Mouse (Mus musculus) intestine, embryonic 16.5 days (tissue): Measurements from ENCODE around the gene Pars2. TPM values are rescaled to one million over a fixed set of nuclear protein-coding genes. Genes with fewer than 3 reads are reported as not detected.

Source experiments
- ATAC-seq: fragments of 200-750 bp; cut with Nextera tagmentation; 2 replicates; pipeline ENCODE4 v1.8.0; 2017; ENCODE audit warnings: moderate TSS enrichment, moderate library complexity
- H3K27ac ChIP-seq: fragments of 300-500 bp; sonication (generic); 2 replicates; pipeline ENCODE4 v1.5.1; 2014; ENCODE audit warnings: mild to moderate bottlenecking, low read length
- H3K27me3 ChIP-seq: fragments of 300-500 bp; sonication (generic); replicated peaks from 2 replicates; pipeline ENCODE4 v1.6.1; 2014; ENCODE audit warnings: low read length, control low read depth, mixed read lengths; ENCODE audit not compliant: control insufficient read depth, insufficient read depth
- H3K36me3 ChIP-seq: fragments of 300-500 bp; sonication (generic); 2 replicates; pipeline ENCODE4 v1.6.1; 2014; ENCODE audit warnings: low read length, control low read depth; ENCODE audit not compliant: control insufficient read depth, insufficient read depth
- H3K4me1 ChIP-seq: fragments of 300-500 bp; sonication (generic); 2 replicates; pipeline ENCODE4 v1.6.1; 2014; ENCODE audit warnings: low read length, control low read depth, mixed read lengths; ENCODE audit not compliant: control insufficient read depth, insufficient read depth
- H3K4me2 ChIP-seq: fragments of 300-500 bp; sonication (generic); 2 replicates; pipeline ENCODE4 v1.6.1; 2014; ENCODE audit warnings: low read depth, low read length, control low read depth
- H3K4me3 ChIP-seq: fragments of 300-500 bp; sonication (generic); 2 replicates; pipeline ENCODE4 v1.5.1; 2014; ENCODE audit warnings: mild to moderate bottlenecking, low read length
- H3K9ac ChIP-seq: fragments of 300-500 bp; sonication (generic); 2 replicates; pipeline ENCODE4 v1.6.1; 2014; ENCODE audit warnings: low read depth, low read length
- H3K9me3 ChIP-seq: fragments of 300-500 bp; sonication (generic); 2 replicates; pipeline ENCODE4 v1.6.1; 2016; ENCODE audit warnings: low read length, control low read depth; ENCODE audit not compliant: control insufficient read depth
- WGBS: fragments of 180-500 bp; shearing (Covaris S2); extraction: QIAGEN DNeasy Blood & Tissue Kit; methylation state at CpG from one replicate; pipeline ENCODE4 v1.1.7; 2014; 5-methylcytosine and 5-hydroxymethylcytosine counted together
- polyA plus RNA-seq: library from polyadenylated mRNA; unstranded; fragments of >200 nt; fragmentation: Nextera tagmentation; extraction: Ambion mirVana; gene quantifications from 2 replicates; pipeline ENCODE4 v1.2.1, GENCODE M21; 2015

Pars2 gene
- polyA plus RNA-seq, 1 experiment from 2014 or later = 15.9 TPM

- H3K27ac ChIP-seq = no peak overlapping the region
- WGBS = 96% methylated on average over 3 of the region's 3 CpGs
- H3K4me2 ChIP-seq = no peak overlapping the region
- no peak for ATAC-seq
- H3K4me1 ChIP-seq = peaks cover 9% of the 10 kb centered on the region
- no peaks in the 10 kb centered on the region for H3K27me3 ChIP-seq
- H3K4me3 ChIP-seq = no peak overlapping the region
- H3K9me3 ChIP-seq = no peaks in the 10 kb centered on the region
- 0 out of 2 replicates have a peak, but pooled peaks cover 5% of the 10 kb centered on the region for H3K36me3 ChIP-seq
- H3K9ac ChIP-seq = no peak overlapping the region
Observed at GRCm38 (mm10) chr4:106652546-106652945, 1.7 kb downstream of the Pars2 start.

GRCm38 (mm10) chr4:106653051-106653450 lies 2.2 kb downstream of the Pars2 start:
- Histone ChIP-seq H3K27me3 (no peaks in the 10 kb centered on the region), H3K4me3 (no peak overlapping the region), H3K27ac (no peak overlapping the region), H3K36me3 (0 out of 2 replicates have a peak, but pooled peaks cover 5% of the 10 kb centered on the region), H3K4me1 (peaks cover 9% of the 10 kb centered on the region), H3K9me3 (no peaks in the 10 kb centered on the region), H3K9ac (no peak overlapping the region), H3K4me2 (no peak overlapping the region)
- no peak for ATAC-seq
- WGBS = 89% methylated on average over 15 of the region's 15 CpGs

GRCm38 (mm10) chr4:106655681-106656080 lies 4.8 kb downstream of the Pars2 start:
- Histone ChIP-seq H3K4me2 (no peak overlapping the region), H3K27ac (no peak overlapping the region), H3K27me3 (no peaks in the 10 kb centered on the region), H3K9me3 (no peaks in the 10 kb centered on the region), H3K4me3 (no peak overlapping the region), H3K4me1 (peaks cover 9% of the 10 kb centered on the region), H3K36me3 (peaks cover 16% of the 10 kb centered on the region; the same call in 1 of the 2 replicates), H3K9ac (no peak overlapping the region)
- WGBS = 70% methylated on average over 10 of the region's 10 CpGs
- no peak for ATAC-seq

- Histone ChIP-seq H3K27me3 (no peaks in the 10 kb centered on the region), H3K4me1 (no peaks in the 10 kb centered on the region), H3K9me3 (no peaks in the 10 kb centered on the region), H3K27ac (no peak overlapping the region), H3K9ac (no peak overlapping the region), H3K4me2 (no peak overlapping the region), H3K4me3 (no peak overlapping the region), H3K36me3 (peaks cover 37% of the 10 kb centered on the region)
- WGBS = 90% methylated on average over 5 of the region's 5 CpGs
- ATAC-seq = no peak
Observed at GRCm38 (mm10) chr4:106663956-106664470, 13.1 kb downstream of the Pars2 start.

GRCm38 (mm10) chr4:106664697-106665096 lies 13.8 kb downstream of the Pars2 start:
- Histone ChIP-seq H3K9me3 (no peaks in the 10 kb centered on the region), H3K27ac (no peak overlapping the region), H3K36me3 (peaks cover 35% of the 10 kb centered on the region), H3K4me1 (no peaks in the 10 kb centered on the region), H3K4me2 (no peak overlapping the region), H3K27me3 (no peaks in the 10 kb centered on the region), H3K4me3 (no peak overlapping the region), H3K9ac (no peak overlapping the region)
- 86% methylated on average over 6 of the region's 6 CpGs for WGBS
- no peak for ATAC-seq

GRCm38 (mm10) chr4:106665269-106665668 lies 14.4 kb downstream of the Pars2 start:
- peaks cover 29% of the 10 kb centered on the region for H3K36me3 ChIP-seq
- 95% methylated on average over 2 of the region's 2 CpGs for WGBS
- no peak overlapping the region for H3K4me2 ChIP-seq
- H3K9ac ChIP-seq = no peak overlapping the region
- no peaks in the 10 kb centered on the region for H3K9me3 ChIP-seq
- no peak overlapping the region for H3K4me3 ChIP-seq
- no peaks in the 10 kb centered on the region for H3K27me3 ChIP-seq
- no peak overlapping the region for H3K27ac ChIP-seq
- H3K4me1 ChIP-seq = no peaks in the 10 kb centered on the region
- ATAC-seq = no peak

- Histone ChIP-seq H3K4me2 (no peak overlapping the region), H3K36me3 (peaks cover 30% of the 10 kb centered on the region), H3K4me1 (no peaks in the 10 kb centered on the region), H3K4me3 (no peak overlapping the region), H3K27me3 (no peaks in the 10 kb centered on the region), H3K27ac (no peak overlapping the region), H3K9me3 (no peaks in the 10 kb centered on the region), H3K9ac (no peak overlapping the region)
- ATAC-seq = no peak
- WGBS = 94% methylated on average over 10 of the region's 10 CpGs
Observed at GRCm38 (mm10) chr4:106665673-106666072, 14.8 kb downstream of the Pars2 start.

- Histone ChIP-seq H3K4me3 (no peak overlapping the region), H3K9me3 (no peaks in the 10 kb centered on the region), H3K4me1 (no peaks in the 10 kb centered on the region), H3K27ac (no peak overlapping the region), H3K9ac (no peak overlapping the region), H3K36me3 (peaks cover 34% of the 10 kb centered on the region), H3K4me2 (no peak overlapping the region), H3K27me3 (no peaks in the 10 kb centered on the region)
- 89% methylated on average over 2 of the region's 2 CpGs for WGBS
- ATAC-seq = no peak
Observed at GRCm38 (mm10) chr4:106666546-106666945, 15.7 kb downstream of the Pars2 start.

GRCm38 (mm10) chr4:106676749-106677148 lies 25.9 kb downstream of the Pars2 start:
- peaks cover 11% of the 10 kb centered on the region for H3K4me1 ChIP-seq
- H3K4me3 ChIP-seq = no peak overlapping the region
- no peaks in the 10 kb centered on the region for H3K27me3 ChIP-seq
- no peaks in the 10 kb centered on the region for H3K9me3 ChIP-seq
- no peak for ATAC-seq
- no peak overlapping the region for H3K27ac ChIP-seq
- H3K36me3 ChIP-seq = peaks cover 8% of the 10 kb centered on the region; the same call in 1 of the 2 replicates
- no peak overlapping the region for H3K4me2 ChIP-seq
- no peak overlapping the region for H3K9ac ChIP-seq
- WGBS = 76% methylated on average over 5 of the region's 5 CpGs
